Mouse (Mus musculus) right cerebral cortex, adult 2 months (tissue): ENCODE measurements around the gene Gm10190.
"Not testable (repeated sequence)": the region's sequence is repeated elsewhere in the genome, so short reads cannot be mapped to it uniquely, and the experiment has no call there.

Experiments used
- DNase-seq, 2 experiments: peaks; one replicate each; pipeline ENCODE4 v3.0.0; 2021 to 2022; ENCODE audit warnings: low spot score in 2 of 2

Gm10190 gene

DNA sequence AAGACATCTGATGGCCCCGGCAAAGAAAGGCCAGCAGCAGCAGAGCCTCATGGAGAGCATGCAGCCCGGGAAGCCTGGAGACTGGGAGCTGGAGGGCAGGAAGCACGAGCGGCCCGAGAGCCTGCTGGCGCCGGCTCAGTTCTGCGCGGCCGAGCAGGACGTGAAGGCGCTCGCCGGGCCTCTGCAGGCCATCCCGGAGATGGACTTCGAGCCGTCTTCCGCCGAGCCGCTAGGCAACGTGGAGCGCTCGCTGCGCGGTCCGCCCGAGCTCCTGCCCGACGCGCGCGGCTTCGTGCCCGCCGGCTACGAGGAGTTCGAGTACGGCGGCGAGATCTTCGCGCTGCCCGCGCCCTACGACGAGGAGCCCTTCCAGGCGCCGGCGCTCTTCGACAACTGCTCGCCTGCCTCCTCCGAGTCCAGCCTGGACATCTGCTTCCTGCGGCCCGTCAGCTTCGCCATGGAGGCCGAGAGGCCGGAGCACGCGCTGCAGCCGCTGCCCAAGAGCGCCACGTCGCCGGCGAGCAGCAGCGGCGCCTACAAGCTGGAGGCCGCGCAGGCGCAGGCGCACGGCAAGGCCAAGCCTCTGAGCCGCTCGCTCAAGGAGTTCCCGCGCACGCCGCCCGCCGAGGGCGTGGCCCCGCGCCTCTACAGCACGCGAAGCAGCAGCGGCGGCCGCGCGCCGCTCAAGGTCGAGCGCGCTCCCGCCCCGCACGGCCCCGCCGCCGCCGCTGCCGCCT, at the start of gene Gm10190:
Gene Gm10190 (minus strand): TSS at position 553 of the 737 bp plus-strand sequence.
- DNase-seq = peak; percentile 82 to 89

GRCm38 (mm10) chr17:80420998-80421397, 47.7 kb upstream of the Gm10190 start:
- no peak for DNase-seq

DNA sequence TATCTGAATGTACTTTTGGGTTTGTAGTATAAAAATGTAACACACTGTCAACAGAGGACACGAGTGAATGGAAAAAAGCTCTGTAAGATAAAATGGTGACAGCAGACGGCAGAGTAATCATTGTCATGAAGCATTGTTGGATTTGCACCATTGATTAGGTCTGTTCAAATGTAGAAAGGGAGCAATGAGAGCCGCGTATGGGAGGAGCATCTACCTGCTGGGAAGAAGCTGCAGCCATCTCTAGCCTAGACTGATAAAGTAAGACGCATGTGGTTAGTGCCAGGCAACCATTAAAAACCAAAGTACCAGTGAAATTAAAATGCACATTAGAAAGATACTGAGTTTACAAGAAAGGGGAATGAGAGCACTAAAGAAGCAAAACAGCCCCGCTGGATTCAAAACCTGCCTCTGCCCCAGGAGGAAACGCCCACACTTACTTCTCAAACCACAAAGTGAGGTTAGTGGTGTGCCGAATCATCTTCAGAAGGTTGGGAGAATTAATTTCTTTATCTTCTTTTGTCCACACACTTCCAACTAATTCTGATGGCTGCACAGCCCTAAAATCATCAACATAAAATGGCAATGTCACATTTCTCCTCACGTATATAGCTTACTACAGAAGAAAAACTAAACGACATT, 45.4 kb upstream of the Gm10190 start:
- DNase-seq = no peak

DNA sequence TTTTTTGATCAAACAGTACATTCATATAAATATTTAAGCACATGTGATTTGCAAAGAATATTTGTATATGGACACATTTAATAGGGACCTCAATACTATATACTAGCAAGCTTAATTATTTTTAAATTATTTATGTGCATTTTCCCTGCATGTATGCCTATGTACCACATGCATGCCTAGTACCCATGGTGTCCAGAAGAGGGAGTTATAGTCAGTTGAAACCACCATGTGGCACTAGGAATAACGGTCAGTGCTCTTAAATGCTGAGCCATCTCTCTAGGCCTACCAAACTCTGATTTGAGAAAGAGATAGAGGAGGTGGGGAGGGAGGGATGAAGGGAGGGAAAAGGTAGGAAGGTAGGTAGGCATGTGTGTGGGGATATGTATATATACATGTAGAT, 37.8 kb upstream of the Gm10190 start:
- no peak for DNase-seq

DNA sequence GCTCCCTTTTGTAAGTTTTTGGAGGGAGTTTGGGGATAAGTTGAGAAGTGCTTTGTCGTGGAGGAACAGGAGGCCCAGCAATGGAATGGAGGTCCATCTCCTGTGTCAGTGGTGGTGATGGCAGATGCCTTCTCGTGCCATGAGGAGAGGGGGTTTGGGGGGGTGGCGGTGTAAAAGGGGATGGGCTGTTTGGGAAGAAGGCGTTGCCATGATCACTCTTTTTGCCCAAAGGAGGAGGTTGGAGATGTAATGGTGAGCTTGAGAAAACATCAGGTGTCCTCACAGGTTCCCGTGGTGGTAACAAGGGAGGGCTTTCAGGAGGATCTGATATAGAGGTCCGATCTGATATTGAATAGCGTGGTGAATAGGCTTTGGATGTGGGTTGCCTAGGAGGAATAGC, 24.9 kb upstream of the Gm10190 start:
- no peak for DNase-seq

DNA sequence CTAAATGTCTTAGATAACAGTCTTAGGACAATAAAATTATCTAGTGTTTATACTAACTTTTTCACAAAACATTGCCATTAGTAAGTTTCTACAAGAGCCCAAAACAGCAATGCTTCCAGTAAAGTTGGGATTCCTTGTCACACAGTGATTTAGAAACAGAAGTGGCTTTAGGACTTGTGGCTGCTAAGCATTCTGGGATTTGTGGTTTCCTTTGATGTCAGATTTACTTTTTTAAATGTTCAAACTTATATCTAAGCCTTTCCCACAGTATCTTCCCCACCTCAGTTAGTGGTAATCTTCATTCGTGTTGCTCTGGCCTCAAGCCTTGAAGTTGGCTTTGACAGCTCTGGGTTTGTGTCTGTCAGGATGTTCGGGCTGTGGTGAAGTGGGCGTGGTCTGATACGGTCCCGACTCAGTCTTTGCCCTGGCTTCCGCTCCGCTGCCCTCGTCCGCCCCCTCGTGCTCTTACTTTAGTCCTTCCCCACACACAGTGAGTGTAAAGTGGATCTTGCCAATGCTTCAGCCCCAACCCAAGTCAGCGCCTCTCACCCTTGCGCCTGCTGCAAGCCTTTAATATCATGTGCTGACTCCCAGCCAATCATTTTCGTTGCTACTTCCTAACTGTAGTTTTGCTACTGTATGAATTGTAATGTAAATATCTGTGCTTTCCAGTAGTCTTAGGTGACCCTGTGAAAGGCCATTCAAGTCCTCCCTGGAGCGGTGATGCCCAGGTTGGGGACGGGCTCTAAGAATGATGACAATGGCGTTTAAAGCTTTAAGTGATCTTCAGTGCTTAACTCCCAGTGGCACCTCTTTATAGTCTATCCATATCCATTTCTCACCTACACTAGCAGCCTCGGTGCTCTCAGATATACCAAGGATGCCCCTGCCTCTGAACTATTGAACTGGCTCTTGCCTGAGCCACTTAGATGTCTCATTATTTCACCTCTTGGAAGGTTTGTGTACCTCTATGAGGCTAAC, 18.4 kb upstream of the Gm10190 start:
- DNase-seq = peak; percentile 17 to 34

GRCm38 (mm10) chr17:80390024-80390423, 16.7 kb upstream of the Gm10190 start:
- no peak for DNase-seq

GRCm38 (mm10) chr17:80385671-80386070, 12.3 kb upstream of the Gm10190 start:
- no peak for DNase-seq

DNA sequence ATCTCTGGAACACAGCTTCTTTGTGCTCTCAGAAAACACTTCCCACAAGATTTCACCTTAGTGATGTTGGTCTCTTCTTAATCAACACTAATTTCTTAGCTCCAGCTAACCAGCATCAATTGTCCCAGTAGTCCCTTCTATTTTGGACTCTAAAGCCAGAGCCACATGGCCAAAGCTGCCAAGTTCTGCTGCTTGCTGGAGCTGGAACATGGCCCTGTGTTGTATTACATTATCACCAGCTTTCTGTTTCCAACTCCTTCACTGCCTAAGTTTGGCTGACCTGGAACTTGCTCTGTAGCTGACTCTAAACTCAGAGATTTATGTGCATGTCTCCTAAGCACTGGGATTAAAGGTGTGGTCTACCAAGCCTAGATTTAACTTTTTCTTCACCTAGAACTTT, 5.0 kb upstream of the Gm10190 start:
- DNase-seq = not testable (repeated sequence)

DNA sequence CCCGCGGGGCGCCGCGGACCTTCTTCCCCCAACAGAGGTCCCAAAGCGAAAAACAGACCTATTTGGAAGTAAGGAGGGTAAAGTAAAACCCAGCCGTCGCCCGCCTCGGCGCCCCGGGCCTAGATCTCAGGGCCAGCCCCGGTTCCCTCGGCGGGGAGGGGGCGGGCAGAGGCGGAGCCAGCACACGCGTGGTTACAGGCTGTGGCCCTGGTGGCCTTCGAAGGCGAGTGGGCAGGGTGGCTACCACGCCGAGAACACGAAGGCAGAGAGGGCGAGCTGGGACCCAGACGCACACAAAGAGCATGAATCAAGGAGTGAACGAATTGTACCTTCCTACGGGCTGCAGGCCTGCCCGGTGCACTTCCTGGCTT, 370 bp upstream of the Gm10190 start:
- DNase-seq = no peak

DNA sequence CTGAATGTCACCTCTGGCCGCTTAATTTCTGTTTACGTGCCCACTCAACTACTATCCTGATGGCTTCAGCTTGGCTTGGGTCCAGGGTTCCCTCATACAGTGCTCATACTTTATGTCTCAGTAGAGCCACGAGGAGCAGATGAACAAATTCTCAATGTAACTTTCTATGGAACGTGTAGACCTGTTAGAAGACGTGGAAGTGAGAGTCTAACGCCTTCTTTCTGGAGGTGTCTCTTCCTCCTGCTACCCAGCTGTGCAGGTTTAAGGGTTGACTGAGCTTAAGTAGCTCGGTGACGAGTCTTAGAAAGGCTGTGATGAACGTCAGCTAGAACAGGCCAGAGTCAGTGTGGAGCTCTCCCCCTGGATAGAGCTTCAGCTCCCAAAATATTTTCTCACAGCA, 4.7 kb downstream of the Gm10190 start:
- DNase-seq = no peak

DNA sequence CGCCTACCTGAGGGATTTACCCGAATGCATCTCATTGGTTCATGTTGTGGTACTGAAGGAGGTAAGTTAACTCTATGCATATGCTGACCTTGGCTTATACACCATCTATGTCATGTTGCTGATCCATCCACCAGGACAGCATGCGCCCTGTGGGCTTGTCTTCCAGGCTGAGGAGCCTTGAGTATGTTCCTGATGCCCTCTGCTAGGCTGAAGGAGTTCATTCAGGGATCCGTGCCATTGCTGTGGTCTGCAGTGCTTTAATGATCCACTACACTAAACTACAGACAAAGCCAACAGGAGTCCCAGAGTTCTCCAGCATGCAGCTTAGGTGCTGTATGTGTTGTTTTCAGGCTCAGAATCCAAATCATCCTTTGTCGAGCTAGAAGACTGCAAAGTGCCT, 6.1 kb downstream of the Gm10190 start:
- no peak for DNase-seq

GRCm38 (mm10) chr17:80360245-80360644, 13.1 kb downstream of the Gm10190 start:
- DNase-seq = no peak

DNA sequence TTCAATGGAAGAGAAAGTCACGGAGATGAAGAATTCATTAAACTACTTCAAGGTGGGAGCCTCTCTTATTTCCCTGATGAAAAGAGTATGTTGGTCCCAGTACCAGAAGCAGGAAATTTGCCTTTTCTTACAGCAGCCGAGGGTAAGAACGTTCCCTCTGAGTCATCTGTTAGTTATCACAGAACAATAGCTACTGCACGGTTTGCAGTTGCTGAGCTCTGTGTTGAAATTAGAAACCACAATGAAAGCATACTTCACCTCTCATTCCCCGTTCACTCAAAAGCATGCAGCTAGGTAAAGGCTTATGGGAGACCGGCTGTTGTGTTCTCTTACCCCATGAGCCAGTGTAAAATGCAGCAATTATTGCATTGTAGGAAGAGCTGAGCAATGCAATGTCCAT, 26.1 kb downstream of the Gm10190 start:
- DNase-seq = no peak

DNA sequence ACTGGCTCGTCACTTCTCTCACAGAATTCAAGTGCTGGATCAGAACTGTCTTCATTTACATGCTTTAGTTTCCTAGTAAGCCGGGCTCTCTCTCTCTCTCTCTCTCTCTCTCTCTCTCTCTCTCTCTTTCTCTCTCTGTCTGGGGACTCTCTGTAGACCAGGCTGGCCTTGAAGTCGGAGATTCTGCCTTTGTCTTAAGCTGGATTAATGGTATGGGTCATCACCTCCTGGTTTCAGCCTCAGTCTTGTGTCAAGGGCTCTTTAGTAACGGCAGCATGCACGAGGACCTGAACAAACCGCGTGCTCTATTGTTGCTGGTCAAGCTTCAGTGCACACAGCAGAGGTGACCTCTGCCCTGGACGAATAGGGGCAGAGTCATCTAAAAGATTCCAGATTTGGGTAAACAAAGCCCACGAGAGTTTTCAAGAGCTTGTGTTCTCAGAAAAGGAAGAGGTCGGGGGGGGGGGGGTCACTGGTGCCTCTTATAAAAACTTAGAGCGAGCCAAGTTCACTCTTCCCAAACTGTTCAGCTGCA, 26.7 kb downstream of the Gm10190 start:
- no peak for DNase-seq

GRCm38 (mm10) chr17:80345277-80345676, 28.1 kb downstream of the Gm10190 start:
- no peak for DNase-seq

GRCm38 (mm10) chr17:80332386-80332785, 41.0 kb downstream of the Gm10190 start:
- peak in 1 of 2 experiments; percentile 17 for DNase-seq

DNA sequence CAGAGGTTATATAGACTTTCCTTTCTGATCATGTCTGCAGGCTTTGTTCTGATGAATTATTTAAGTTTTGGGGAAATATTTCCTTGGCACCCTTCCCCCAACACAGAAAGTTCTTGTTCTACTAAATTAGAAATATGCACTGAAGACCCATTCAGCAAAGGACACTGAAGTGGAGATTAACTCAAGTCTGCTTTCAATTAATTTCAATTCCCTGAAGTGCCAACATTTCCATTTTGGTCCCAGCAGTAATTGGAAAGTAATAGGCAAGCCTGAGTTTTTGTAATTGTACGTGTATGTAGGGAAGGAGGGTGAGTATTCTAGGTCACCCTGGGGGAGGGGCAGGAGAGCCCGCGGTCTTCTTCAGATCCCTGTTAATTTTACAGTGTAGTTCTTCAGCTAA, 46.9 kb downstream of the Gm10190 start:
- no peak for DNase-seq

- DNase-seq = no peak
Measured at GRCm38 (mm10) chr17:80325456-80325855, 47.9 kb downstream of the Gm10190 start.

DNA sequence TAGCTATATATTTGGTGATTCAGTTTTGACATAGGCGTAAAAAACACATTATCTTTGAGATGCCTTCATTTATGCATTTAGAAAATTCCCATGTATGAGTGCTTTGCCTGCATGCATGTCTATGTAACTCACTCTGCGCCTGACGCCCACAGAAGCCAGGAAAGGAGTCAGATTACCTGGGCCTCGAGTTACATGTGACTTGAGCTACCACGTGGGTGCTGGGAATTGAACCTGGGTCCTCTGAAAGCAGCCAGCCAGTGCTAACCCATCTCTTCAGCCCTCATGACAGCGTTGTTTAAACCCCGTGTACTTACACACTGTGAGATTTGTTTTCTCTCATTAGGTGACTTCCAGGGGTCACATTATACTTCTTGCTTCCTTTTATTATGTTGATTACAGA, 48.8 kb downstream of the Gm10190 start:
- no peak for DNase-seq

GRCm38 (mm10) chr17:80323658-80324057, 49.7 kb downstream of the Gm10190 start:
- no peak for DNase-seq
